Mouse (Mus musculus): ENCODE data around the gene Bcl9l.
"Not testable (repeated sequence)": the region's sequence is repeated elsewhere in the genome, so short reads cannot be mapped to it uniquely, and the experiment has no call there.

Gene Bcl9l

DNA sequence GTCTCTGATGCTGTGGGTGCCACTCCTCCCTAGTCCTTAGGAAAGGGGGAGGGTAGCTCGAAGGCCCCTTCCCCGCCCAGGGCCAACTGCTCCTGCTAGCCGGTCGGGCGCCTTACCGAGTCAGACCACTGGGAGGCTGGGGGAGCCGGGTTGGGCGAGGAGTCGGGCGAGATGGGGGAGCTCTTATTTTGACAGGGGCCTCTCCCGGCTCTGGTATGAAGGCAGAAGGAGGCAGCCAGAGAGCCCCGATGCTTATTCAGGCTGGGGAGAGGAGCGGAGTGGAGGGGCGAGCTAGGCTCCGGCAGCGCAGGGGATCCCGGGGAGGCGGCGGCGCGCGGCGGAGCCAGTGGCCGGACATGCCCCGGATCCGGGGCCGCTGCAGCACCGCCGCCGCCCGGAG, at the start of gene Bcl9l:
Gene Bcl9l, plus strand, starts transcription at position 274 of the 400 bp plus-strand sequence.
- in situ Hi-C loops (cut with MseI, MboI): no loop called here

GRCm38 (mm10) chr9:44435747-44436146, 46.9 kb upstream of the Bcl9l start:
- in situ Hi-C loops (cut with MseI, MboI): no loop called here

DNA sequence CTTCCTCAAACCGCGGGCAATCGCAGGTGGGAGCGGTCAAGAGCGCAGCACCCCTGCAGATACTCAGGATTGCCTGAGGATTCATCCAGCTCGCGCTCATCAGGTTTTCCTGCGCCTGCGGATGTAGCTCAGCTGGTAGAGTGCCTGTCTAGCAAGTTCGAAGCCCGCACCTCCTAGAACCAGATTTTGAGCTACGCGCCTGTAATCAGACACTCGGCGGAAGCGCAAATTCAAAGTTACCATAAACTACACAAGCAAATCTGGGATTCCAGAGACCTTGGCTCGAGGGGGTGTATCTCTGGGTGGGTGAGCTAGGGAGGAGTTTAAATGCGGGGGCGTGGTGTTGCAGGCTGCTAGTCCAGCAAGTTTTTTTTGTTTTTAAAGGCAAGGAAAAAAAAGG, 41.7 kb upstream of the Bcl9l start, which contains the start of gene Foxr1:
Gene Foxr1, minus strand, starts transcription at position 176 of the 400 bp plus-strand sequence.
- in situ Hi-C loops (cut with MseI, MboI): no loop called here

DNA sequence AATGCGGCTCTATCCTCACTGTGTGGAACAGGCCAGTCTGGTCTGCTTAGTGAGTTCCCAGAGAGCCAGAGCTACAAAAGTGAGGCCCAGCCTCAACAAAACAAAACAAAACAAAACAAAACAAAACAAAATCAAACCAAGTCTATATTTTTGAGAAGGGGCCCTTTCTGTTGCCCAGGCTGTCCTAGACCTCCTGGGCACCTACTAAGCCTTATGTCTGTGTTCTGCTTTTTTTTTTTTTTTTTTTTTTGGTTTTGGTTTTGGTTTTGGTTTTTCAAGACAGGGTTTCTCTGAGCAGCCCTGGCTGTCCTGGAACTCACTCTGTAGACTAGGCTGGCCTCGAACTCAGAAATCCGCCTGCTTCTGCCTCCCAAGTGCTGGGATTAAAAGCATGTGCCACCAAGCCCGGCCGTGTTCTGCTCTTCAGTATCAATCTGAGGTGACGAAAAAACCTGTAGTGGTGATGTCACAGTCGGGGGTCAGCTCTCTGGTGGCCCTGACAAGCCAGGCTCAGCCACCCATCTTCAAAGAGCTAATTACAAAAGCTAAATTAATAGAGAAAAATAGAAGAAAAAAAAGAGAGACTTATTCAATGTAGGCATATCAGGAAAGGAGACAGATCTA, 38.1 kb upstream of the Bcl9l start:
- in situ Hi-C loops (cut with MseI, MboI): not testable (repeated sequence)

DNA sequence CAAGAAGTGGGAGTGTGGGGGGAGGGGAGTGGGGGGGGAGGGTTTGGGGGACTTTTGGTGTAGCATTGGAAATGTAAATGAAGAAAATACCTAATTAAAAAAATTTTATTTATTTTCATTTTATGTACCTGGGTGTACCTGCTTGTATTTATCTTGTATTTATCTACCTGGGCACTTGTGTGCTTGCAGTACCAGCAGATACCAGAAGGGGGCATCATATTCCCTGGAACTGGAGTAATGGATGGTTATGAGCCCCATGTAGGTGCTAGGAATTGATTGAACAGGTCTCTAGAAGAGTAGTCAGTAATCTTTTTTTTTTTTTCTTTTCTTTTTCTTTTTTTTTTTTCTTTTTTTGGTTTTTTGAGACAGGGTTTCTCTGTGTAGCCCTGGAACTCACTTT, 32.2 kb upstream of the Bcl9l start:
- in situ Hi-C loops (cut with MseI, MboI): no loop called here

GRCm38 (mm10) chr9:44454132-44454890, 28.3 kb upstream of the Bcl9l start:
- in situ Hi-C loops (cut with MseI, MboI): no loop called here

DNA sequence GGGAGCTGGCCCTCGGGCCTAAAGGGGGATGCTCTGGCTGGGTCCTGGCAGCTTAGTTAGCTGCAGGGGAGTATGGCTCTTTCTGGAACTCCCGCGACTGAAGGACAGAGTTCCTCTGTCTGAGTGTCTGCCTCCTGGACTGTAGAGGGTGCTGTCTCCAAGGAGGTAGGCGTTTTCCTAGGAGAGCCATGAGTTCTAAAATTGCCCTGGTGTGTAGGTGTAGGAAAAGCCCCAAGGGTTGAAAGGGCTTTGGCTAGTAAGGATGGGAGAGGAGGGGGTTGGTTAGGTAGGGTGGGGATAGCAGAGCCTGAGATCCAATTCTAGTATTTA, 27.8 kb upstream of the Bcl9l start, which contains the start of gene Upk2:
Gene Upk2, minus strand, starts transcription at position 86 of the 330 bp plus-strand sequence.
- in situ Hi-C loops (cut with MseI, MboI): no loop called here

DNA sequence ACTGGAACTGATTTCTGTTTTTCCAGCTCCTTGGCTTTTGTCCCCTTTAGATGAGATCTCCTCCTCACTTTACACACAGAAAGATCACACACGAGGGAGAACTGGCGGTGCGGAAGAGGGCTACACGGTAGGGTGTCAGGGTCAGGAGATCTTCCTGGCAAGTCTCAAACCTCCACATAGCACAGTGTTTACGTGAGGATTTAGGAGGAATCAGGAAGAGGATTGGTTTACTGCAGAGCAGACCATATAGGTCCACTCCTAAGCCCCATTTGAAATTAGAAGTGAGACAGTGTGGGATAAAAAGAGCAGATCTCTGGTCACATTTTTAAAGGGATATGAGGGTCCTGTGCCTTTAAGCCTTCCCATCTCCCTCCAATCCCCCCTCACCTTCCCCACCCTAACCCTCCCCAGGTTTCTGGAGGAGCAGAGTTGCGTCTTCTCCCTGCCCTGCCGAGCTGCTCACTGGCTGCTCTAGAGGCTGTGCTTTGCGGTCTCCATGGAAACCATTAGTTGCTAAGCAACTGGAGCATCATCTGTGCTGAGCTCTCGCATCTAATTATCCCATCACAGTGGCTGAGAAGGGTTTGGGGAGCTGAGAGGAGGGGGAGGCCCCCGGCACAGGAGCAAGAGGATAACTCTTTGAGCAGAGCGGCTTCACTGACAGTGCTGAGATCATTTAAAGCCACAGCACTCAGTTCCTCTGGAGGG, 25.4 kb upstream of the Bcl9l start:
- in situ Hi-C loops (cut with MseI, MboI): no loop called here

DNA sequence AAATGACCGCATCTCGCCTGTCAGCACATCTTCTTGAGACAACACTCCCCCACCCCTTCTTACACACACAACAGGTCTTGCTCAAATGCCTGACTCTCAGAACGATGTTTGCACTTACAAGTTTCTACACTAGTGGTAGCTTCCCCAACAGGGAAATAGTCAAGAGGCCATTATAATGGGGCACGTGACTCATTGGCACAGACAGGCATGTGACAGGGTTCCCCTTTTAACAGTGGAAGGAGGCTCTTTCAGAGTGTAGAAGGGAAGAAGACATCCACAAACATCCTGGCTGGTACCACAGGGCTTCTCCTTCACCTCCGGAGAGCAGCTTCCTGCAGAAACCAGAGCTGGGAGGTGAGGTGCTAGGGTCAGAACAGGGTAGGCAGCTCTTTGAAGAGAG, 20.7 kb upstream of the Bcl9l start:
- in situ Hi-C loops (cut with MseI, MboI): no loop called here

DNA sequence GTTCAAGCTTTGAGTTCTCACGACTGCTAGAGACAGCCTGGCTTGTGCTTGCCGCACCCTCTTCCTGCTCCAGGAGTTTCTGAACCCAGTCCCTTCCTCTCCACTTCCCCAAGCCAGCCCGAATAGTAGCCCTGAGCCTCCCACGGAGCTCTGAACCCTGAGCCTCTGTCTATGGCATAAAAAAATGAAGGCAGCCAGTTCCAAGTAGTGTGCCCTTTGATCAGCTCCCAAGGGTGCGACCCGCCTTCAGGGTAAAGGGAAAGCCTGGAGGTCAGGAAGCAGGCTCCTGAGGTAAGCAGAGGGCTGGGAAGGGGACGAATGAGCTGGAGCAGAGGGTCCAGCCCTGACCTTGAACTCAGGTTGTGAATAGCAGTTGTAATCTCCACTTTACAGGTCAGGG, 14.4 kb upstream of the Bcl9l start:
- in situ Hi-C loops (cut with MseI, MboI): no loop called here

DNA sequence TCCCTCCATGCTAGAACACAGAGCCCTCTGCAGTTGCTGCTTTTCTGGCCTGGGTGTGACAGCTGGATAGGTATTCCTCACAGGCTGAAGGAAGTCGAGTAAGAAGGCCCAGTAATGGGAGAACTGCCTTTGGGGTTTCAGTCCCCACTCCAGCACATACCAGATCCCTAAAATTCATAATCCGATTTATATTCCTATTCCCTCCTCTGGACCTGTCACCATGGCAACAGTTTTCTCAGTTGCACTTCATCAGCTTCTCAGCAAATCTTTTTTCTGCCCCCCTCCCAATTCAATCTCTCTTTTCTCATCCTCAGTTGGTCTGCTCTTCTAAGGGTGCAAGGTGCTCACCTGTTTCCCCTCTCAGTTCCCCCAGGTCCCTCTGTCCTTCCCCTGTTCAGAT, 13.8 kb upstream of the Bcl9l start:
- in situ Hi-C loops (cut with MseI, MboI): no loop called here

- in situ Hi-C loops (cut with MseI, MboI): no loop called here
Measured at GRCm38 (mm10) chr9:44473184-44473583, 9.4 kb upstream of the Bcl9l start.

DNA sequence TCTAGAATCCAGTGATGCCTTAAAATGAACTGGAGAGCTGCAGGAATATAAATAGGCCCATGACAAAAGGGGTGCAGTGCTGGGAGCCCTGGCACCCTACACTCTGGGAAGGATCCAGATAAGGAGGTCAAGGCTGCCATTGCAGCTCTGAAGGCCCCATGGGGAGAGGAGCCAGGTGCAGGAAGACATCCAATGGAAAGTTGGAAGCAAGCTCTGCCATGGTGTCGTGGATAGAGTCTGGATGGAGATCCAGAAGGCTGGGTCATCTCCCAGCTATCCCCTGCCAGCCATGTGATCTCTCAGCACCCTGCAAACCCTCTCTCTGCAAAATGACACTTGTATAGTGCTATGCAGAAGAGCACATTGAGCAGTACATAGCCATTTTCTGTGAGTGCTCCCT, 8.3 kb upstream of the Bcl9l start:
- in situ Hi-C loops (cut with MseI, MboI): no loop called here

DNA sequence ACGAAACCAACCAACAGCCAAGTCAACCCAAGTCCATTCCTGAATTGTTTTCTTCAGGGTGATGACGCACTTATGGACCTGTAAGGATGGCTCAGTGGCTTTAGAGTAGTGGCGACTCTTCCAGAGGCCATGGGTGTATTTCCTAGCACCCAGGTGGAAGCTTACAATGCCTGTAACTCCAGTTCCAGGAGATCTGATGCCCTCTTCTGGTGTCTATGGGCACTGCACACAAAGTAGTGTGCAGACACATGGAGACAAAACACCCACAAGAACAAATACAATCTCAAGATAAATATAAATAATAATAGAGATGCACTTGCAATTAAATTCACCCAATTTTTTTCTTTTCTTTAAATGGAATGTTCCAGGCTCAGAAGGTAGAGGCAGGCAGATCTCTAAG, 6.7 kb upstream of the Bcl9l start:
- in situ Hi-C loops (cut with MseI, MboI): loop anchor here in 1 of 2 experiments (5.0 kb wide), 1 partner anchor 36 kb away; no protein-coding TSS in a partner anchor

- in situ Hi-C loops (cut with MseI, MboI): loop anchor here in 1 of 2 experiments (5.0 kb wide), 1 partner anchor 35 kb away; no protein-coding TSS in a partner anchor
Measured at GRCm38 (mm10) chr9:44477339-44478228, 5.0 kb upstream of the Bcl9l start.

- in situ Hi-C loops (cut with MseI, MboI): loop anchor here in 1 of 2 experiments (5.0 kb wide), 1 partner anchor 34 kb away; no protein-coding TSS in a partner anchor
Measured at GRCm38 (mm10) chr9:44478229-44478921, 4.2 kb upstream of the Bcl9l start.

GRCm38 (mm10) chr9:44478959-44479605, 3.5 kb upstream of the Bcl9l start:
- in situ Hi-C loops (cut with MseI, MboI): loop anchor here in 1 of 2 experiments (5.0 kb wide), 1 partner anchor 33 kb away; no protein-coding TSS in a partner anchor

- in situ Hi-C loops (cut with MseI, MboI): loop anchor here in 1 of 2 experiments (5.0 kb wide), 1 partner anchor 32 kb away; no protein-coding TSS in a partner anchor
Measured at GRCm38 (mm10) chr9:44479628-44480428, 2.8 kb upstream of the Bcl9l start.

- in situ Hi-C loops (cut with MseI, MboI): no loop called here
Measured at GRCm38 (mm10) chr9:44482112-44482511, 513 bp upstream of the Bcl9l start.
